Mouse (Mus musculus) lung, adult 18-20 months (tissue): ENCODE results near the gene Sdk1.

ENCODE experiments used
- DNase-seq, 2 experiments: peaks; one replicate each; pipeline ENCODE4 v3.0.0; 2022; ENCODE audit warnings: mixed read lengths in 2 of 2

The Sdk1 gene

DNA sequence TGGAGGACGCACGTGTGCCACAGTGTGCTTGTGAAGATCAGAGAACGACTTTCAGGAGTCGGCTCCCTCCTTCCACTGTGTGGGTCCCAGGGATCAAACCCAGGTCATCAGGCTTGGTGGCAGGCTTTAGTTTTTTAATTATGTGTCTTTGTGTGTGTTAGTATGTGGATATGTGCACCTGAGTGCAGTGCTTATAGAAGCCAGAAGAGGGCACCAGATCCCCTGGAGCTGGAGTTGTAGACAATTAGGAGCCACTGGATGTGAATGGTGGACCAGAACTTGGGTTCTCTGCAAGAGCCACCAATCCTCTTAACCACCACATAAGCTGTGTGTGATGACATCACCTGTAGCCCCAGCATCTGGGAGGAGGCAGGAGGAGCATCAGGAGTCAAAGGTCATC, 909.5 kb downstream of the Sdk1 start:
- no peak for DNase-seq

DNA sequence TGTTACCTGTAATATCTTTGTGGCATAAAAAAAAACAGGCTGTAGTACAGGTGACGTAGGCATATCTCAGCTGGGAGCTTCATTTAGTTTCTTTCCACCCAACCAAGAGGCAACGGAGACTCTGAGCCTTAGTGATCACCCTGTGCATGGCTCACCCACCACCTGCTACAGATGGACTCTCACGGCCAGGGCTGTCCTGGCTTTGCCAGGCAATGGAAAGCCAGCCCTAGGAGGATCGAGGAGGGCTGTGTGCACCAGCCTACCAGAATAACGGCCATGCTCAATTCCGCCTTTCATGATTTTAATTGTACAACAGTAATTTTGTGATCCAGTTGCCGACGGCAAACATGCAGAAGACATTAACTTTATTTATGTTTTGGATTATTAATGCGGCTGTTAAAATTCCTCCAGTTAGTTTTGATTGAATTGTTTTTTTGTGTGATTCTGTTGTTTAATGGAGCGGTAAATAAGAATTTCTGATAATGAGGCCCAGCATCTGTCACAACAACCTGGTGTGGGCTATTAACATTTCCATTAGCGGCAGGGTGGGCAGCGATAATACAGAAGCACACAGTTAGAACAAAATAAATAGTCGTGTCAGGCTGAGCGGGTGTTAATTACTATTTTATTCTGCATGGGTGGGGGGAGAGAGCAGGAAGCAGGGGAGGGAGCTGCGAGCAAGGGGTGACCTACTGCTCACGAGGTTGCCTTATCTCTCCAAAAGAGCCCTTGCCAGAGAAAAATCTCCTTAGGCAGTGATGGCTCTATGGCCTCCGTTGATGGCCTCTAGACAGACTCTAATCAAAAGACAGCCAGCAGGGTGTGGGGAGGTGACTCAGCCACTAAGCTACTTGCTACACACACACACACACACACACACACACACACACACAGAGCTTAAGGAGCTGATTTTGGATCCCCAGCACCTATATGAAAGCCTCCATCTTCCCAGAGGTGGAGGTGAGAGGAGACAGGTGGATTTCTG, 915.9 kb downstream of the Sdk1 start:
- DNase-seq: no peak

DNA sequence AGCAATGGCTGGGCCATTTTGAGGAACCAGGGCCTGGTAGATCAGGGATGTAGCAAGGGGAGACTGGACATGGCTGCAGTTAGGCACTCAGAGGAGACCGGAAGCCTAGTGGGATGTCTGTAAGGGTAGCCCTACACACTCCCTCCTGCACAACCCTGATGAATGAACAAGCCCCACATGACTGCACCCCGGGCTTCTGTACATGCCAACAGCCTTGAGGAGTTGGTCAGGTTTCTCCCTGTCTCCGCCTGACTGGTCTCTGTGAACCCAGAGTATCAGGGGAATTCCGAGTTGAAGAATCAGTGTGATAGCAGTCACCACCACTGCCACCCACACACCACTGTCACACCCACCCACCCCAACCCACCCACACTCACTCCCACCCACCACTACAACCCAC, 922.2 kb downstream of the Sdk1 start:
- no peak for DNase-seq

DNA sequence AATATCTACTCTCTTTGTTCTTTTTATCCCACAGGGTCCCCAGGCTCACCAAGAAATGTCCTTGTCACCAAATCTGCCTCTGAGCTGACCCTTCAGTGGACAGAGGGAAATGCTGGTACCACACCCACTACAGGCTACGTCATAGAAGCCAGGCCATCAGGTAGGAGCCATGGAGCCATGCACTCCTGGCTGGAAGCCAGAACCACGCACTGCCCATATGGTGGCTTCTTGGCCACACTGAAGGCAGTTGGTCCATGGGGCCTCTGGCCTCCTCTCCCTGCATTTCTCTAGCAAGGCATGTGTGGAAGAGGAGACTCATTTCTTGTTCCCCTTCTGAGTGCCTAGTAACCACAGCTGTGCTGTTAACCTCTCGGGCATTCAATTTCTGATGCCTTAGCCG, 932.3 kb downstream of the Sdk1 start:
- DNase-seq: no peak

DNA sequence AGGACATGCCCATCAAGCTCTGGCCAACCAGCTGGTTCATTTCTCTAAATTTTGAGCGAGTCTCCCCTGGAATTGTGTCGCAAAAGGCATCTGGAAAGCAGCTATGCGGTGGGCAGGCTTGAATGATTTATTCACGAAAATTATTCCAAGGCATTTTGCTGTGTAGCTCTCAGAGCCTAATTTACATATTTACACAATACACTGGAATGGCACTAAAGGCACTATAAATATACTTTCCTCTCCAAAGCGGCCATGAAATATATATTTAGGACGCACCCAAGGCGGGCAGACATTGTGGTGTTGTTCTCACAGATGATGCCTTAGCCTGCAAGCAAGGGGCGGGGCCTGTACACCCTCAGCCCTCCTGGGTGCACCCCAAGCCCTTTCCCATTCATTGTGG, 936.9 kb downstream of the Sdk1 start:
- DNase-seq: no peak

DNA sequence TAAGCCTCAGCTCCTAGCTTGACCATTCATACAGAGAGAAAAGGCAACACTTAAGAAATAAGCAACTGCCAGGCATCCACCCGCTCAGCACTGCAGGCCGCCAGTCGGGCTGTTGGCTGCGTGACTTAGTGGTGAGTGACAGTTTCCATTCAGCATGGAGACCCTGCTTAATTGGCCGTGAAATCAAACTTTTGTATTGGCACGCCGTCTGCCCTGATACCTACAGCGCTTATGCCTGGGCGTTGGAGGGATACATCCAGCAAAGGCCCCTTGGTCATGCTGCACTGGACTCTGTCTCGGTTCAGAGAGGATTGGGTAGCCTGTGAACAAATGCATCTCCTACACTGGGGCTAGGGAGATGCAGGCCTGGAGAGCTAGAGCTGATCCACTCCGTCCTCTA, 938.0 kb downstream of the Sdk1 start:
- no peak for DNase-seq

DNA sequence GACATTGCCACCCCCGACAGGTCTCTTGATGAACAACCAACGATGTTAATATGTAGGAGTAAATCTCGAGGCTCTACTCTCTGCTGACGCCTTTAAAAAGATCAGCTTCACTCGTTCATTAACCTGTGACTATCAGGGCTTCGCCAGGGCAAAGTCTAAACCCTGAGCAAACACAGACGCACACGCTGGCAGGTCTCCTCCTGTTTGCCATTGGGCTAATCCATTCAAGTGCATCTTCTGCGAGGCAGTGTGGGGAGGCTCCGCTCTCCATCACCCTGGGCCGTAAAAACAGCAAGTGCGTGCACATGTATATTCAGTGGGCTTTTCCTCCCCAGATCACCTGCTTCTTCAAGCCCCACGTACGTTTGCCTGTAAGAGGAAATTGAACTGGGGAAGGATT, 940.6 kb downstream of the Sdk1 start:
- no peak for DNase-seq

DNA sequence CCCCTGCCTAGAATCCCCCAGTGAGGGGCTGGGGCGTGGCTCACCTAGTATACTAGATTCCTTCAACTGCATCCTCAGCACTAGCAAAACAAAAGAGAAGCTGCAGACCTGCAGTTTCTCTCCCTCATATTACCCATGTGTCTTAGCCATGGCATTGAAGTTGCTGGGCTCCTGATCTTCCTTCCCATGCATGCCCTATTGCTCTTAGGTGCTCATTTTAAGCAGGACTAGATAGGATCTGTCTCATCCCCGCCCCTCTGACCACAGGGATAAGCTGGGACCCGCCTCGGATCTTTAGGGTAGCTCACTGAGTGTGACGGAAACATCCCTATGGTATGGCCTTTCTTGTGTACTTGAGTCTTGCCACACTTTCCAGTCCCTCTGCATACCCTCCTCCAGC, 947.5 kb downstream of the Sdk1 start:
- no peak for DNase-seq

DNA sequence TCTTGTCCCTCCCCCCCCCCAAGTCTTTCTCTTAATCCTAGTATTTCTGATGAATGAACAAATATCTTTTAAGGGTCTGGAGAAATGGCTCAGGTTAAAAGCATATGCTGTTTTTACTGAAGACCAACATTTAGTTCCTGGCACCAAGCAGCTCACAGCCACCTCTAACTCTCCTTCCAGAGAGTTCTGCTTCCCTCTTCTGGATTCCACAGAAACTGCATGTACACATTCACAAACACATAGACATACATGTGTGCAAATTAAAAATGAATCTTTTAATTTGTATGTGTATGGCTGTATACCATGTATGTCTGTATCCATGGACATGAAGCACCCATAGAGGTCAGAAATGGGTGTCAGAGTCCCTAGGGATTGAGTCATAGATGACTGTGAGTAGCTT, 968.6 kb downstream of the Sdk1 start:
- no peak for DNase-seq

DNA sequence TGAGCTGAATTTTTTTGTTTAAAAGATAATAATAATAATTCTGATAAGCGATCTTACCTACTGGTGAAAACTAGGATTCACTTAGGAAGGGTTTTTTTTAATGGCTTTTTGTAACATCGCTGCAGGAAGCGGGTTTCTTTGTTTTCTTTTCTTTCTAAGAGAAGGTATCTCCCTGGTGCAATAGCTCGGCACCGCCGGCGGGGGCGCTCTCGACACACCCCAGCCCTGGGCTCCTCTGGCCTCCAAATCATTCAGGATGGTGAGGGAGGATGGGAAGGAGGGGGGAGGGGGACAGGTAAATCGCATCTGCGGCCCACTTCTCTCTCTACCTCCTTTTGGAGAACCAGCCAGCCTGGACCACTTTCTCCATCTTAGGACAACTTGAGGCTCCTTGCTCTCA, 971.0 kb downstream of the Sdk1 start:
- DNase-seq: no peak

DNA sequence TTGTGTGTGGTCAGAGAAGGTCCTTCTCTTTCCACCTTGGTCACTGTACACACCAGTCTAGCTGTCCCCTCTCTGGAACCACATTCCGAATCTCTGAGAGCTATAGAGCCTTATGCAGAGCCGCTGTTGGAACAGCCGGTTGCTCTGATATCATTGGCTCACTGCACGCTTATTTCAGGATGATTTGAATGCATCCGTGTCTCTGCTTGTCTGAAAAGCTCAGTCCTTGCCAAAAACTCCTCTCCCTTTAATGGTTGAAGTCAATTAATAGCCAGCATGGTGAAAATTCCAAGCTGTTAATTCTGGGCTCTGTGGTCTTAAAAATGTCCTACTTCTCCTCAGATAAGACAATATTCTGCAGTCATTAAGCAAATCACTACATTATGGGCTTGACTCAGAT, 974.7 kb downstream of the Sdk1 start:
- DNase-seq: no peak

DNA sequence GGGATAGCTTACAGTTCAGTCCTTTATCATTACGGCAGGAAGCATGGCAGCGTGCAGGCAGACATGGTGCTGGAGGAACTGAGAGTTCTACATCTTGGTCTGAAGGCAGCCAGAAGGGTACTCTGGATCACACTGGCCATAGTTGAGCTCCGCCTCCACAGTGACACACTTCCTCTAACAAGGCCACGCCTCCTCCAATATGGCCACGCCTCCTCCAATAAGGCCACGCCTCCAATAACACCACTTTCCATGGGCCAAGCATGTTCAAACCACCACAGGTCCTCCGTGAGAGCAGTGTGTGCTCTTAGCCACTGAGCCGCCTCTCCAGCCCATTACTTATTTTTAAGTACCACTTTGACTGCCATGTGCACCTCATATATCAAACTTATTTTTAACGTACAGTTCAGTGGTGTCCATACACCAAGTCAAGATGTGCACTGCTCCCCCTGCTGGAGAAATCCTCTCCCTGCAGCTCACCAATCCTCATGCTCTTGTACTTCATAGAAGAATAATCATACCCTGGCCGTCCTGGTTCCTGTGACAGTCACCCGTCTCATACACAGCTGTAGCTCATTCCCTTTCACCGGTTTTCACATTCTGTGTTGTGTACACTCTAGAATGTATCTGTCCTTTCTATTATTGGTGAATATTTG, 979.7 kb downstream of the Sdk1 start:
- no peak for DNase-seq

DNA sequence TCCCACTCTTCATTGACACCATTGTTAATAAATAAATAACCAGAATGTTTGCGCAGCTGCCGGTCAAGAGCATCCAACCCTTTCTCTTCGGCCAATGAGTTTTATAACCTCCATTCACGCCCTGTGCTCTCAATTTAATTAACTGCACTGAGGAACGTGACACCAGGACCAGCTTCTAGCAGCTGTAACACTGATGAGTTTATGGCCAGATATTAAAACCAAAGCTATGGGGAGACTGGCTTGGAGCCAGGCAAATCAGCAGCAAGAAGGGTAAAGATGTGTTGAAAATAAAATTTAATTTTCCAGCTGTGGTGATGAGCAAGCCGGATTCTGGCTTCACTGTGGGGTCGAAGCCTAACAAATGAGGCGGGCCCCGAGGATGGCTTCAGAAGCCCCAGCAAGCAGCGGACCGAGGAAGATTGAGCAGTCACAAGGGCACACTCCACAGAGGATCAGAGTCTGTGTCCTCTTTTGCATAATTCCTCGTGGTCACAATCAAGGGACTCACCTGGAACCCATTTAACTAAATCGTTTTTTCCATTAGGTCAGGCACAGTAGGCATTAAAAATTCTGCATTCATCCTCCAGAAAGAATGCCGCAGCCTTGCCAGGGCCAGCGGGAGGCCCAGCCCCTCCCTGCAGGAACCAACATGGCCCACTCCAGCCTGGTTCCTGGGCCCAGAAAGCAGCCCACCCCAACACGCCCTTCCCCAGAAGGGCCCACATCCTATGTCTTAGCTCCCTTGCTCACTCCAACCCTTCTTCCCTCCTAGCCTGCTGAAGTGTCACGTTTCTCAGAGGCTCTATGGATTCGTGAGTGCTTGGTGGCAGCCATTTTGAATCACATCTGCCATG, 987.9 kb downstream of the Sdk1 start:
- DNase-seq: no peak

DNA sequence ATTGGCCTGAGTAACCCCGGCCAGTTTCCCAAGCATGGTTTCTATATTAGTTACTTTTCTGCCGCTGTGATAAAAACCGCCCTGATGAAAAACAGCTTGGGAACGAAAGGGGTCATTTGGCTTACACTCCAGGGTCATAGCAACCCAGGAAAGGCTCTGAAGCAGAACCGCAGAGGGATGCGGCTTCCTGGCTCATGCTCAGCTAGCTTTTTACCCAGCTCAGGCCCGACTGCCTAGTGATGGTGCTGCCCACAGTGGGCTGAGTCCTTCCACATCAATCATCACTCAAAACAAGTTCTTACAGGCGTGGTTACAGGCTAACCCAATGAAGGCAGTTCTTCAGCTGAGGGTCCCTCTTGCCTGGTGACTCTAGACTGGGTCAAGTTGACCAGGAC, 988.5 kb downstream of the Sdk1 start:
- DNase-seq: no peak

DNA sequence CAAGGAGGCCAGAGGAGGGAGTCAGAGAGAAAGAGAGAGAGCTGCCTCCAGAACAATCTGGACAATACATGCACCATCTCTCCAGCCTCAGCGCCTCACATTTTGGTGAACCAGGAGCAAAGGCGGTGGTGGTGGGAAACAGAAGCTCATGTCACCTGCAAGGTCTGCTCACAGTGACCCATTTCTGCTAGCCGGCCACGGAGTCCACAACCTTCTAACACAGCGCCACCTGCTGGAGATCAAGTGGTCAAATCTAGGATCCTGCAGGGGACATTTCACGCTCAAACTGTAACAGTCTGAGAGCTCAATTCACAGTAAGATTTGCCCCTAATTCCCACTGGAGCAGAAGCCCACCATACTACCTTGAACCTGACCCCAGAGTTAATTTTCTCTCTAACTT, 999.0 kb downstream of the Sdk1 start:
- DNase-seq: no peak

DNA sequence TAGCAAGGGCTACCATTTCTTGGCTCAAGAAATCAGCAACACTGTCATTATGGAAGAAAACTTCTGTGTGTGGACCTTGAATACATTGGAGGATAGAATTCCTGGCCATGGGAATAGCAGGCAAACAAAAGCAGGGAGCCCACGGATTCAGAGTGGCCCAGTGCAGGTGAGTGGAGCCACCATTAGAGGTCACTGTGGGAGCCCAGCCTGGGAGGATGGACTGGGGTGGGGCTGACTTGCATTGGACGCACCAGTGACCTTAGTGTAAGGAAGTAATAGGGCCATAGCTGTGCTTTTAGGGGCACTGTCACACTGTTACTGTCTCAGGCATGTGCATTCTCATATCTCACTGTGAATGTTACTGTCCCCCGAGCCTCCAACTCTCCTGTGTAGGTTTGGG, 1001.3 kb downstream of the Sdk1 start:
- no peak for DNase-seq

DNA sequence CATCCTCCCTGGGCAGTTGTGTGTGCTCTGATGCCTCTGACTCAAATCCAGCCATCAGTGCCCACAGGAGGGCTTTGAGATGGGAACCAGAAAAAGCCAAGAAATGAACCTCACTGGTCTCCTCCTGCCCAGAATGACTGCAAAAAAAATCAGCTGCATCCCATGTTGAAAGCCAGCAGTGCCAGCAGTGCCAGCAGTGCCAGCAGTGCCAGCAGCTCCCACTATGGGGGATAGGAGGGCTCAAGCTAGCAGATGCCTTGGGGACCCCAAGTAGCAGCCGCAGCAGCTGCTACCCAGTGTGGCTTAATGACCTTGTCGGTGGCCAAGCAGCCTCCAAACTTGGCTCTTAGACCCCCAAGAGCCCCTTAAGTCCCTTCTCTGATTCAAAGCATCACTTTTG, 1001.8 kb downstream of the Sdk1 start:
- DNase-seq: no peak

DNA sequence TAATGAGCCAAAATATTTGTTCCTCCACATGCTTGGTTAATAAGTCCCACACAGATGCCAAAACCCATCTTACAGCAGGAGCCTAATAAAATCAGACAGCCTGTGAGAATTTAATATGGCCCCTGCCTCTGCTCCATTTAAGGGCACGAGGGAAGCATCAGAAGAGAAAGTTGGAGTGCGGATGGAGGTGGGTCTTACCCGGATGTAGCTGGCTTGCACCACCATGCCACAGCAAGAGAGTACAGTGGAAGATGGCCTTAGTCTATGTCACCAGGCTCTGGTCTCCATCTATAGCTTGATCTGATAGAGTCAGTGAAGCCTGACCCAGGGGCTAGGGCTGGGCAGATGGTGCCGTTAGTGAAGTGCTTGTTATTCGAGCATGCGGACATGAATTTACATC, 1014.9 kb downstream of the Sdk1 start:
- DNase-seq: no peak

DNA sequence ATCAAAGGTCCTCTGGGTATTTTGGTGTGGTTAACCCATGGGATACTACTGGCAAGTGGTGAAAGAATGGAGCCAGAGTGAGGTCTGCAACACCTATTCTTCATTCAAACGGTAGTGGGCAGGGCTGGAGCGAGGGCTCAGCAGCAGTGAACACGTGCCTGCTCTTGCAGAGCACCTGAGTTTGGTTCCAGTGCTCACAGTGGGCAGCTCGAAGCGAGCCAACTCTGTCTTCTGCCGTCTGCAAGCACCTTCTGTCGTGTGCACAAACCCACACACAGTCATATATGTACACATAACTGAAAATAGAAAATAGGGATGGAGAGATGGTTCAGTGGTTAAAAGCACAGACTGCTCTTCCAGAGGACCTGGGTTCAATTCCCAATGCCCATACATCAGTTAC, 1017.4 kb downstream of the Sdk1 start:
- no peak for DNase-seq

DNA sequence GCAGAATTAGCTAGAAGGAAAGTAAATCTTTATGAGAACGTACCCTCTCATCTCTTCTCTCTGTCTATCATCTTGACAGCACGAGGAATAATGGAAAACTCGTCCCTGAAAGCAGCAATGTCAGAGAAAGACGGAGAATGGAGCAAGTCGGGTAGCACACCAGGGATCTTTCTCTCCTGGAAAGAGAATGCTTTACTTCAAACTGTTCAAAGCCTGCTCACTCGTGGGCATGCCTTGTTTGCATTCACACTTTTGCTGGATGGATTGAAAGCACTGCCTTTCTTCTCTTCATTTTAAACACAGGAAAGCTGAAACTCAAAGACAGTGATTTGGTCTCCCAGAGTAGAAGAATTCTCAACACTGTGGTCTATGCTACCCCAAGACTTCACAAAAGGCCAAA, 1020.8 kb downstream of the Sdk1 start:
- no peak for DNase-seq
